Mouse (Mus musculus) forebrain, embryonic 14.5 days (tissue): ENCODE measurements around the gene Pgrmc2. TPM values are rescaled to one million over a fixed set of nuclear protein-coding genes. Genes with fewer than 3 reads are reported as not detected.

Source experiments
- ATAC-seq: fragments of 200-750 bp; cut with Nextera tagmentation; 2 replicates; pipeline ENCODE4 v1.8.0; 2017; ENCODE audit warnings: mild to moderate bottlenecking, moderate library complexity
- DNase-seq: peaks from one replicate; pipeline ENCODE4 v3.0.0-alpha.2; 2015; ENCODE audit warnings: low spot score
- H3K27ac ChIP-seq: fragments of 300-500 bp; sonication (generic); 2 replicates; pipeline ENCODE4 v1.5.1; 2014; ENCODE audit warnings: low read depth, mild to moderate bottlenecking, control low read depth, low read length, moderate library complexity
- H3K27me3 ChIP-seq: fragments of 300-500 bp; sonication (generic); replicated peaks from 2 replicates; pipeline ENCODE4 v1.6.1; 2014; ENCODE audit warnings: low read length, control low read depth, mixed read lengths; ENCODE audit not compliant: control insufficient read depth, insufficient read depth
- H3K36me3 ChIP-seq: fragments of 300-500 bp; sonication (generic); 2 replicates; pipeline ENCODE4 v1.6.1; 2014; ENCODE audit warnings: low read length, control low read depth; ENCODE audit not compliant: control insufficient read depth, insufficient read depth
- H3K4me1 ChIP-seq: fragments of 300-500 bp; sonication (generic); 2 replicates; pipeline ENCODE4 v1.6.1; 2014; ENCODE audit warnings: antibody characterized with exemption, low read length, control low read depth; ENCODE audit not compliant: control insufficient read depth, insufficient read depth
- H3K4me2 ChIP-seq: fragments of 300-500 bp; sonication (generic); 2 replicates; pipeline ENCODE4 v1.6.1; 2014; ENCODE audit warnings: mild to moderate bottlenecking, control low read depth, low read length
- H3K4me3 ChIP-seq: fragments of 300-500 bp; sonication (generic); 2 replicates; pipeline ENCODE4 v1.5.1; 2014; ENCODE audit warnings: low read depth, low read length, control low read depth
- H3K9ac ChIP-seq: fragments of 300-500 bp; sonication (generic); 2 replicates; pipeline ENCODE4 v1.6.1; 2014; ENCODE audit warnings: mild to moderate bottlenecking, low read length, control low read depth, moderate library complexity
- H3K9me3 ChIP-seq: fragments of 300-500 bp; sonication (generic); replicated peaks from 2 replicates; pipeline ENCODE4 v1.6.1; 2016; ENCODE audit warnings: low read length, control low read depth, mixed read lengths; ENCODE audit not compliant: control insufficient read depth
- WGBS: fragments of 180-500 bp; shearing (Covaris S2); extraction: QIAGEN DNeasy Blood & Tissue Kit; methylation state at CpG from one replicate; pipeline ENCODE4 v1.1.7; 2014; 5-methylcytosine and 5-hydroxymethylcytosine counted together
- polyA plus RNA-seq: library from polyadenylated mRNA; unstranded; fragments of >200 nt; fragmentation: Nextera tagmentation; extraction: Ambion mirVana; gene quantifications from 2 replicates; pipeline ENCODE4 v1.2.1, GENCODE M21; 2014

Gene Pgrmc2
- polyA plus RNA-seq, 1 experiment from 2014 or later, result 17.5 TPM

DNA sequence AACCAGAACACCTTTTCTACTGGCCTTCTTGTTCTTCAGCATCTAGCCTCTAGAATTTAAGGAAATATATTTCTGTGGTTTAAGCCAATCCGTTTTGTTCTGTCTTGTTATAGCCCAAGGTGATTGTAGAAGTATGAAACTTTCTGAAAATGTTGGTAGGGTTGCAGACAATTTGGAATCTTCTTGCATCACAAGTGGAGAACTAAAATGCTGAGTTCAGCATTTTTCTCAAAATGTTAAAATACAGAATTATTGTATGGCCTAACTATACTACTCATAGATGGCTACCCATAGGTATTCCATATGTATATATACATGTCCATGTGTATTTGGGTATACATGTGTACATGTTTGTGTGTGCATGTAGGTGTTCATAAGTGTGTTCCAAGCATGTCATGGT, 52.1 kb downstream of the Pgrmc2 start:
- Histone ChIP-seq H3K4me1 (no peaks in the 10 kb centered on the region), H3K9me3 (no peaks in the 10 kb centered on the region), H3K36me3 (no peaks in the 10 kb centered on the region), H3K9ac (no peak overlapping the region), H3K27ac (no peak overlapping the region), H3K4me3 (no peak overlapping the region), H3K27me3 (no peaks in the 10 kb centered on the region), H3K4me2 (no peak overlapping the region)
- no peak for ATAC-seq
- 84% methylated on average over 1 of the region's 1 CpGs for WGBS
- DNase-seq, result no peak

DNA sequence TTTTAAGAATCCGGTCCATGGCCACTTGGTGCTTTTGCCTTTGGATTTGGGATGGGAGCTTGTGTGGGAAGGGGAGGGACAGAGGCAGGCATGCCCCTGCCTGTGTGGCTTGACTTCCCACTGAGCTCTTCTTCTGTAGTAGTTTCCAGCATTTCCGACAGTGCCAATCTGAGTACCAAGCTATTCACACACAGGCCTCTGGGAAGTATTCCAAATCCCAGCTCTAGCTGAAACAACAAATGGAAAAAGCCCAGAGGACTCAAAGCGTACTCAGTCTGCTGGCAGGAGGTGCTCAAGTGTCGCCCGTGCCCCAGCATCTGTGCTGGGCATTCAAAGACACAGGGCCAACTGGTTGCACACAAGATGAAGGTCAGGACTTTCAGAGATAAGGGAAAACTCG, 60.9 kb downstream of the Pgrmc2 start:
- no peak overlapping the region for H3K4me2 ChIP-seq
- H3K9me3 ChIP-seq, result no peaks in the 10 kb centered on the region
- no peak overlapping the region for H3K4me3 ChIP-seq
- no peak overlapping the region for H3K27ac ChIP-seq
- H3K9ac ChIP-seq, result no peak overlapping the region
- H3K36me3 ChIP-seq, result no peaks in the 10 kb centered on the region
- peak; percentile 86 for DNase-seq
- no peaks in the 10 kb centered on the region for H3K27me3 ChIP-seq
- no peaks in the 10 kb centered on the region for H3K4me1 ChIP-seq
- 30% methylated on average over 6 of the region's 6 CpGs for WGBS
- peak; percentile 78; the same call in 1 of the 2 replicates for ATAC-seq

DNA sequence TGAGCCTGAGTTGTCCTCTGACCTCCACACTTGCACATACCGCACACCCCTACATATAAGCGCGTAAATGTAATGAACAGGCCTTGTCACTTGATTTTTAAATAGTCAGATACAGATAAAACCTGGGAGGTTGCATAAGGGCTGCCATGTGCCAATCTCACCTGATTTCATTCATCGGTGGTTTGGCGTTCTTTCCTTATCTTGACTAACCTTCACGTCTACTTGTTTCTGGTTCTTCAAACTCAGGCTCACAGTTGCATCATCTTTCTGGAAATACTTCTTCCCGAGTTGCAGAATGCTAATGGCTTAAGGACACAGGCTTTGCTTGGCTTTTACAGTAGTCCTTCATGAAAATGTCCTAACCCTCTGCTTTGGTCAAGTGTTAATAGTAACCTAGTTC, 62.2 kb downstream of the Pgrmc2 start:
- Histone ChIP-seq H3K4me2 (no peak overlapping the region), H3K9ac (no peak overlapping the region), H3K4me3 (no peak overlapping the region), H3K27me3 (no peaks in the 10 kb centered on the region), H3K27ac (no peak overlapping the region), H3K36me3 (no peaks in the 10 kb centered on the region), H3K4me1 (no peaks in the 10 kb centered on the region), H3K9me3 (no peaks in the 10 kb centered on the region)
- 95% methylated on average over 7 of the region's 7 CpGs for WGBS
- DNase-seq (no peak), ATAC-seq (no peak)

DNA sequence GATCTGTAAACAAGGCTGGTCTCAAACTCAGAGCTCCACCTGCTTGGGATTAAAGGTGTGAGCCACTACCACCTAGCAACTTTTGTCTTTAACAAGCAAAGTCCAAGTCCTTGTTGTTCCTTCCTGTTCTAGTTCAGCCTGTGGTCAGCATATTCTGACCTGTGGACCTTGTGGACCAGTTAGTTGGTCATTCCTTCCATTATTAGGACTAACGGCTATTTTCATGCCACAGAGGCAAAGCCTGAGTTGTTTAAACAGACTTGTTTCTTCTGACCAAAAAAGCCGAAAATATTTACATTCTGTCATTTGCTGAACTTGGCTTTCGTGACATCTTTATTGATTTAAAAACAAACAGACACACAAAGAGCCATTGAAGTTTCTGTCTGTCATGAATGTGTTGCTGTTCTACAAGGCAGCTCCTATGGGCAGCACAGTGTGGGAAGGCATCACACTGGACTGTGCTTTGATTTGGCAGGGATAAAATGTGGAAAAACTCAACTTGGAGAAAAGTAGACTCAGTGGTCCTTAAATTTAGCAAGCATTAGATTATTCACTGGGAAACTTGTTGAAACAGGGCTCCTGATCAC, 64.7 kb downstream of the Pgrmc2 start:
- no peak for ATAC-seq
- H3K4me2 ChIP-seq, result no peak overlapping the region
- no peaks in the 10 kb centered on the region for H3K4me1 ChIP-seq
- no peaks in the 10 kb centered on the region for H3K36me3 ChIP-seq
- no peak overlapping the region for H3K9ac ChIP-seq
- no peaks in the 10 kb centered on the region for H3K27me3 ChIP-seq
- no peak overlapping the region for H3K4me3 ChIP-seq
- no peak for DNase-seq
- H3K27ac ChIP-seq, result no peak overlapping the region
- H3K9me3 ChIP-seq, result no peaks in the 10 kb centered on the region
- WGBS, result 87% methylated on average over 3 of the region's 3 CpGs

Other genes with a start within 250 kb of the Pgrmc2 start
- 22.6 and 23.5 TPM in 2 replicates for gene Mfsd8, start 236.2 kb downstream of the Pgrmc2 start, polyA plus RNA-seq
- gene Abhd18, start 236.1 kb downstream of the Pgrmc2 start, polyA plus RNA-seq, result 5.2 and 5.8 TPM in 2 replicates
- gene 1700034I23Rik, start 180.5 kb downstream of the Pgrmc2 start, polyA plus RNA-seq, result 0.14 TPM in 1 of 2 replicates, not detected in the other
- 1.8 and 2.7 TPM in 2 replicates for gene Larp1b, start 133.2 kb downstream of the Pgrmc2 start, polyA plus RNA-seq